Mouse (Mus musculus) MEL (cell line): ENCODE data around the gene Ivd. TPM values are rescaled to one million over a fixed set of nuclear protein-coding genes. Genes with fewer than 3 reads are reported as not detected.

Experiments
- DNase-seq: peaks from one replicate; pipeline ENCODE4 v3.0.0; 2011; ENCODE audit warnings: low read depth, low spot score
- H3K27ac ChIP-seq: 2 replicates; pipeline ENCODE4 v1.5.1; 2012; ENCODE audit warnings: low read depth, mild to moderate bottlenecking, control low read depth, low read length, moderate library complexity; ENCODE audit not compliant: control insufficient read depth
- H3K27me3 ChIP-seq, 2 experiments: fragments of 150-350 bp in 1 of 2; sonication (generic) in 1 of 2; 2 replicates each; pipeline ENCODE4 v1.6.1; 2012; ENCODE audit warnings: low read length in 2 of 2, mild to moderate bottlenecking in 2 of 2, improper control_type of control experiment in 1 of 2, moderate library complexity in 1 of 2; ENCODE audit not compliant: insufficient read depth in 2 of 2, control insufficient read depth in 1 of 2
- H3K36me3 ChIP-seq, 2 experiments: 2 replicates each; pipeline ENCODE4 v1.6.1; 2012 to 2014; ENCODE audit warnings: low read length in 2 of 2, improper control_type of control experiment in 1 of 2, inconsistent platforms in 1 of 2, mild to moderate bottlenecking in 1 of 2; ENCODE audit not compliant: insufficient read depth in 2 of 2, control insufficient read depth in 1 of 2
- H3K4me1 ChIP-seq, 2 experiments: fragments of 150-350 bp in 1 of 2; sonication (generic) in 1 of 2; 2 replicates each; pipeline ENCODE4 v1.6.1; 2012; ENCODE audit warnings: low read length in 2 of 2, improper control_type of control experiment in 1 of 2, mild to moderate bottlenecking in 1 of 2; ENCODE audit not compliant: insufficient read depth in 2 of 2, control insufficient read depth in 1 of 2
- H3K4me3 ChIP-seq, 2 experiments: fragments of 150-350 bp in 1 of 2; sonication (generic) in 1 of 2; 2 replicates each; pipeline ENCODE4 v1.5.1; 2012; ENCODE audit warnings: low read depth in 2 of 2, low read length in 2 of 2, mild to moderate bottlenecking in 2 of 2, moderate library complexity in 2 of 2, control low read depth in 1 of 2, improper control_type of control experiment in 1 of 2; ENCODE audit not compliant: control insufficient read depth in 1 of 2, insufficient read depth in 1 of 2
- H3K79me2 ChIP-seq: 2 replicates; pipeline ENCODE4 v1.6.1; 2012; ENCODE audit warnings: mild to moderate bottlenecking, low read length, moderate library complexity; ENCODE audit not compliant: control insufficient read depth, poor library complexity, insufficient read depth
- H3K9ac ChIP-seq: 2 replicates; pipeline ENCODE4 v1.6.1; 2012; ENCODE audit warnings: low read depth, mild to moderate bottlenecking, control low read depth, low read length, moderate library complexity; ENCODE audit not compliant: control insufficient read depth, poor library complexity, severe bottlenecking
- H3K9me3 ChIP-seq: fragments of 150-350 bp; sonication (generic); replicated peaks from 2 replicates; pipeline ENCODE4 v1.6.1; 2012; ENCODE audit warnings: mild to moderate bottlenecking, low read length, improper control_type of control experiment, moderate library complexity; ENCODE audit not compliant: insufficient read depth
- BHLHE40 ChIP-seq: IDR thresholded peaks from 2 replicates; pipeline ENCODE4 v1.6.1; 2012; ENCODE audit warnings: low read depth, mild to moderate bottlenecking, inconsistent platforms, low read length, improper control_type of control experiment, borderline replicate concordance
- CTCF ChIP-seq, 3 experiments: IDR thresholded peaks in 2 of 3; conservative IDR thresholded peaks in 1 of 3; 2 replicates each; pipeline ENCODE4 v1.5.1; 2011 to 2012; ENCODE audit warnings: low read length in 3 of 3, low read depth in 2 of 3, mild to moderate bottlenecking in 2 of 3, improper control_type of control experiment in 1 of 3, inconsistent platforms in 1 of 3, mixed read lengths in 1 of 3, moderate library complexity in 1 of 3; ENCODE audit not compliant: control insufficient read depth in 1 of 3, insufficient read depth in 1 of 3, poor library complexity in 1 of 3, severe bottlenecking in 1 of 3
- HCFC1 ChIP-seq: IDR thresholded peaks from 2 replicates; pipeline ENCODE4 v1.6.1; 2012; ENCODE audit warnings: low read depth, mild to moderate bottlenecking, inconsistent platforms, low read length, improper control_type of control experiment, moderate library complexity
- KAT2A ChIP-seq: conservative IDR thresholded peaks from 2 replicates; pipeline ENCODE4 v1.6.1; 2012; ENCODE audit warnings: low read depth, low read length, improper control_type of control experiment, inconsistent platforms
- MAFK ChIP-seq: IDR thresholded peaks from 2 replicates; pipeline ENCODE4 v1.6.1; 2011; ENCODE audit warnings: low read depth, mild to moderate bottlenecking, low read length, improper control_type of control experiment, borderline replicate concordance
- MAX ChIP-seq: IDR thresholded peaks from 2 replicates; pipeline ENCODE4 v1.6.1; 2011; ENCODE audit warnings: low read length, improper control_type of control experiment
- MAZ ChIP-seq: IDR thresholded peaks from 2 replicates; pipeline ENCODE4 v1.6.1; 2012; ENCODE audit warnings: low read depth, mild to moderate bottlenecking, inconsistent platforms, low read length, improper control_type of control experiment
- MEF2A ChIP-seq: IDR thresholded peaks from 2 replicates; pipeline ENCODE4 v1.6.1; 2014; ENCODE audit warnings: low read depth, mild to moderate bottlenecking, inconsistent platforms, low read length, improper control_type of control experiment; ENCODE audit not compliant: poor library complexity, insufficient replicate concordance, severe bottlenecking; ENCODE audit errors: extremely low read depth
- MXI1 ChIP-seq: IDR thresholded peaks from 2 replicates; pipeline ENCODE4 v1.6.1; 2011; ENCODE audit warnings: mild to moderate bottlenecking, low read depth, low read length, improper control_type of control experiment
- MYB ChIP-seq: IDR thresholded peaks from 2 replicates; pipeline ENCODE4 v1.6.1; 2011; ENCODE audit warnings: mild to moderate bottlenecking, low read depth, low read length, improper control_type of control experiment
- NELFE ChIP-seq: IDR thresholded peaks from 2 replicates; pipeline ENCODE4 v1.6.1; 2011; ENCODE audit warnings: low read depth, low read length, improper control_type of control experiment
- POLR2A ChIP-seq, 2 experiments: IDR thresholded peaks; 2 replicates each; pipeline ENCODE4 v1.6.1; 2011 to 2012; ENCODE audit warnings: low read length in 2 of 2, mild to moderate bottlenecking in 2 of 2, control low read depth in 1 of 2, improper control_type of control experiment in 1 of 2, low read depth in 1 of 2, moderate library complexity in 1 of 2; ENCODE audit not compliant: control insufficient read depth in 1 of 2, insufficient read depth in 1 of 2, poor library complexity in 1 of 2
- POLR2AphosphoS2 ChIP-seq: IDR thresholded peaks from 2 replicates; pipeline ENCODE4 v1.6.1; 2011; ENCODE audit warnings: low read length, improper control_type of control experiment
- POLR2AphosphoS5 ChIP-seq: IDR thresholded peaks from 2 replicates; pipeline ENCODE4 v1.6.1; 2012; ENCODE audit warnings: low read depth, borderline replicate concordance, mild to moderate bottlenecking, inconsistent platforms, low read length, moderate library complexity, mixed read lengths
- RCOR1 ChIP-seq: IDR thresholded peaks from 2 replicates; pipeline ENCODE4 v1.6.1; 2012; ENCODE audit warnings: low read depth, mild to moderate bottlenecking, inconsistent platforms, low read length, improper control_type of control experiment
- TAL1 ChIP-seq: IDR thresholded peaks from 2 replicates; pipeline ENCODE4 v1.6.1; 2012; ENCODE audit warnings: mild to moderate bottlenecking, inconsistent platforms, low read length, moderate library complexity, mixed read lengths
- TCF12 ChIP-seq: IDR thresholded peaks from 2 replicates; pipeline ENCODE4 v1.6.1; 2014; ENCODE audit warnings: low read depth, mild to moderate bottlenecking, inconsistent platforms, low read length, improper control_type of control experiment, moderate library complexity
- USF2 ChIP-seq, 2 experiments: IDR thresholded peaks; 2 replicates each; pipeline ENCODE4 v1.6.1; 2011 to 2012; ENCODE audit warnings: improper control_type of control experiment in 2 of 2, low read length in 2 of 2, borderline replicate concordance in 1 of 2, inconsistent platforms in 1 of 2, low read depth in 1 of 2, mild to moderate bottlenecking in 1 of 2; ENCODE audit not compliant: insufficient read depth in 1 of 2
- polyA plus RNA-seq, 2 experiments: library from polyadenylated mRNA; stranded (reverse) in 1 of 2; unstranded in 1 of 2; fragments of >175 nt in 1 of 2; fragments of >200 nt in 1 of 2; gene quantifications; 2 replicates each; pipeline versions ENCODE4 v1.2.1 to v1.2.4; 2012; ENCODE audit warnings: low replicate concordance in 2 of 2, low read depth in 1 of 2; ENCODE audit not compliant: insufficient read length in 2 of 2, insufficient read depth in 1 of 2, missing spikeins in 1 of 2
- total RNA-seq: library from RNA; depleted of rRNA; stranded (reverse); fragments of 300-350 nt; gene quantifications from 2 replicates; pipeline ENCODE4 v1.2.3, GENCODE M21; 2012

Ivd gene
- total and polyA plus RNA-seq, 3 experiments = 17.1 to 33.4 TPM; not detected in 1

DNA sequence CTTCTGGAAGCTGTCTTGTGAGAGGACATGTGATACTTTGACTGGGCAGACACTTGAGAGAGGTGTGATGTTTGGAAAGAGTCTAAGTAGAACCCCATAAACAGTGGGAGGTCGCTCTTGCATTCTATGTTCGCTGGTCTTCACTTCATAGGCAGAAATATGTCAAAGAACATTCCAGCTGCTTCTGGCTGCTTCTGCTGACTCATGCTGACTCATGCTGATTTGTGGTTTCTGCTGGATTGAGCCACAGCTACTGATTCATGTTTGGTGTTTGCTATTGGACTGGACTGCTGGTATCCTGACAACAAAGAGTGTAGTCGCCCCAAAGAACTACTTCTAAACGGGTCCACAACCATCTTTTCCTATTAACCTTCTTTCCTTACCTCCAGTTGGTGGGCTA, 20.0 kb upstream of the Ivd start (continued):
- no peak for TF ChIP-seq KAT2A
- TF ChIP-seq, all 39 proteins: peak for 5

GRCm38 (mm10) chr2:118844427-118844826, 17.3 kb upstream of the Ivd start:
- H3K27me3 ChIP-seq = no peaks in the 10 kb centered on the region
- peaks cover 0 to 10% of the 10 kb centered on the region in 2 experiments; a peak in 2 of 4 replicates for H3K36me3 ChIP-seq
- no peak overlapping the region for H3K4me3 ChIP-seq
- H3K27ac ChIP-seq = no peak overlapping the region
- no peak overlapping the region for H3K9ac ChIP-seq
- no peaks in the 10 kb centered on the region for H3K9me3 ChIP-seq
- no peaks in the 10 kb centered on the region for H3K79me2 ChIP-seq
- TF ChIP-seq TAL1 = no peak
- no peak for TF ChIP-seq RCOR1
- no peak for TF ChIP-seq HCFC1
- TF ChIP-seq MAX = no peak
- no peak for TF ChIP-seq KAT2A
- TF ChIP-seq NELFE = no peak
- no peak for TF ChIP-seq CTCF (IDR thresholded peaks at IDR 0.05 in 2 of 3, conservative IDR thresholded peaks at IDR 0.05 in 1 of 3; ENCODE audit: control insufficient read depth in 1 of 3, insufficient read depth in 1 of 3, low read depth in 2 of 3, low read length in 3 of 3, poor library complexity in 1 of 3, severe bottlenecking in 1 of 3)
- TF ChIP-seq POLR2AphosphoS2 = no peak
- TF ChIP-seq BHLHE40 = no peak
- no peak for TF ChIP-seq POLR2AphosphoS5
- no peak for TF ChIP-seq MAFK
- no peak for TF ChIP-seq TCF12
- TF ChIP-seq USF2 (IDR thresholded peaks at IDR 0.05; ENCODE audit: borderline replicate concordance in 1 of 2, insufficient read depth in 1 of 2, low read depth in 1 of 2, low read length in 2 of 2) = no peak
- no peak for DNase-seq
- H3K4me1 ChIP-seq = peaks cover 2 to 11% of the 10 kb centered on the region in 2 experiments; a peak in 3 of 4 replicates

DNA sequence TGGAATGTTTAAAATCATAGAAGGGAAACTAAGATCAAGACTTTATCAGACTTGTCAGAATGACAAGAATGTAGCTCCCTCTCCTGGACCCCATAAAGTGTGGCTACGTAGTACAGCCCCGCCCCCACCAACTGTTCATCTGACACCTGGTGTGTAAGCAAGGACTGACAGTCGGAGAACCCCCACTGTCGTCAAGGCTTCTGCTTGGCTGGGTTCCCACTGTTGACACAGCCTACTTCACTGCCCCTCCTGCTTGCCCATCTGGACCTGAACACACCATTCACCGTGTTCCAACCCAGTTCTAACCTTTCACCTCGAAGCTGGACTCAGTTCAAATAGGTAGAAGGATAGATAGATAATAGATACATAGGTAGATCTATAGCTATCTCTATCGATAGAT, 15.5 kb upstream of the Ivd start:
- no peak overlapping the region for H3K9ac ChIP-seq
- no peak for DNase-seq
- no peak overlapping the region for H3K4me3 ChIP-seq
- peaks cover 2 to 10% of the 10 kb centered on the region in 2 experiments; a peak in 3 of 4 replicates for H3K4me1 ChIP-seq
- no peak overlapping the region for H3K27ac ChIP-seq
- H3K79me2 ChIP-seq = no peaks in the 10 kb centered on the region
- TF ChIP-seq MXI1 (no peak), POLR2A (IDR thresholded peaks at IDR 0.05; ENCODE audit: control insufficient read depth in 1 of 2, insufficient read depth in 1 of 2, low read depth in 1 of 2, low read length in 2 of 2, poor library complexity in 1 of 2) (no peak), MYB (no peak), POLR2AphosphoS5 (no peak), MEF2A (no peak), MAZ (no peak)
- TF ChIP-seq, all 39 proteins: peak for 0
- Histone ChIP-seq H3K9me3 (no peaks in the 10 kb centered on the region), H3K27me3 (no peaks in the 10 kb centered on the region), H3K36me3 (peaks cover 0 to 10% of the 10 kb centered on the region in 2 experiments; a peak in 2 of 4 replicates)
